Mouse (Mus musculus): ENCODE data around the gene Gm12355. TPM values are rescaled to one million over a fixed set of nuclear protein-coding genes. Genes with fewer than 3 reads are reported as not detected.

Gm12355 gene
- polyA plus RNA-seq, 1 experiment from 2014 or later, result 1.3 TPM

GRCm38 (mm10) chr11:98586087-98586891 is 39.2 kb downstream of the Gm12355 start:
- 2% methylated on average over 22 of the region's 22 CpGs for WGBS
- peaks cover 23% of the 10 kb centered on the region for H3K36me3 ChIP-seq (ENCODE audit: poor library complexity, severe bottlenecking)
- peaks cover 34% of the 10 kb centered on the region for H3K4me1 ChIP-seq
- no peaks in the 10 kb centered on the region for H3K9me3 ChIP-seq (replicated peaks)
- H3K27me3 ChIP-seq, result peaks cover 8% of the 10 kb centered on the region
- H3K4me2 ChIP-seq, result peak overlapping the region; percentile 93
- H3K4me3 ChIP-seq, result peak overlapping the region; percentile 88
- H3K27ac ChIP-seq, result peak overlapping the region; percentile 75; the same call in 1 of the 2 replicates
- H3K9ac ChIP-seq, result peak overlapping the region; percentile 86
- peak; percentile 29; the same call in 1 of the 2 replicates for ATAC-seq

- H3K36me3 ChIP-seq (ENCODE audit: poor library complexity, severe bottlenecking), result peaks cover 36% of the 10 kb centered on the region
- H3K27ac ChIP-seq, result no peak overlapping the region
- no peak overlapping the region for H3K4me3 ChIP-seq
- no peaks in the 10 kb centered on the region for H3K9me3 ChIP-seq (replicated peaks)
- H3K27me3 ChIP-seq, result peaks cover 6% of the 10 kb centered on the region
- 0 out of 2 replicates have a peak overlapping the region, but pooled peaks have one; percentile 31 for H3K9ac ChIP-seq
- H3K4me2 ChIP-seq, result 0 out of 2 replicates have a peak overlapping the region, but pooled peaks have one; percentile 93
- 89% methylated on average over 6 of the region's 6 CpGs for WGBS
- H3K4me1 ChIP-seq, result peaks cover 34% of the 10 kb centered on the region
- ATAC-seq, result no peak
Observed at GRCm38 (mm10) chr11:98584629-98585177, 40.8 kb downstream of the Gm12355 start.

GRCm38 (mm10) chr11:98584146-98584545 is 41.3 kb downstream of the Gm12355 start:
- 76% methylated on average over 1 of the region's 1 CpGs for WGBS
- no peak overlapping the region for H3K27ac ChIP-seq
- ATAC-seq, result no peak
- no peaks in the 10 kb centered on the region for H3K9me3 ChIP-seq (replicated peaks)
- peaks cover 36% of the 10 kb centered on the region for H3K36me3 ChIP-seq (ENCODE audit: poor library complexity, severe bottlenecking)
- H3K4me3 ChIP-seq, result no peak overlapping the region
- no peak overlapping the region for H3K9ac ChIP-seq
- peaks cover 2% of the 10 kb centered on the region; the same call in 1 of the 2 replicates for H3K27me3 ChIP-seq
- peaks cover 34% of the 10 kb centered on the region for H3K4me1 ChIP-seq
- H3K4me2 ChIP-seq, result no peak overlapping the region

- no peak overlapping the region for H3K4me3 ChIP-seq
- H3K9me3 ChIP-seq (replicated peaks), result no peaks in the 10 kb centered on the region
- no peak for ATAC-seq
- no peaks in the 10 kb centered on the region for H3K27me3 ChIP-seq
- peaks cover 32% of the 10 kb centered on the region for H3K4me1 ChIP-seq
- H3K4me2 ChIP-seq, result no peak overlapping the region
- no peak overlapping the region for H3K9ac ChIP-seq
- WGBS, result 29% methylated on average over 3 of the region's 3 CpGs
- H3K27ac ChIP-seq, result no peak overlapping the region
- H3K36me3 ChIP-seq (ENCODE audit: poor library complexity, severe bottlenecking), result peaks cover 36% of the 10 kb centered on the region
Observed at GRCm38 (mm10) chr11:98583571-98583970, 41.9 kb downstream of the Gm12355 start.

GRCm38 (mm10) chr11:98583265-98583552 is 42.3 kb downstream of the Gm12355 start:
- Histone ChIP-seq H3K27ac (no peak overlapping the region), H3K4me1 (peaks cover 28% of the 10 kb centered on the region), H3K9me3 (replicated peaks) (no peaks in the 10 kb centered on the region), H3K4me2 (no peak overlapping the region), H3K4me3 (no peak overlapping the region), H3K27me3 (no peaks in the 10 kb centered on the region), H3K9ac (no peak overlapping the region), H3K36me3 (ENCODE audit: poor library complexity, severe bottlenecking) (peaks cover 36% of the 10 kb centered on the region)
- ATAC-seq, result no peak
- WGBS, result 92% methylated on average over 3 of the region's 3 CpGs

- H3K4me2 ChIP-seq, result no peak overlapping the region
- H3K4me1 ChIP-seq, result peaks cover 23% of the 10 kb centered on the region
- no peak overlapping the region for H3K9ac ChIP-seq
- H3K4me3 ChIP-seq, result no peak overlapping the region
- no peak overlapping the region for H3K27ac ChIP-seq
- no peaks in the 10 kb centered on the region for H3K9me3 ChIP-seq (replicated peaks)
- 94% methylated on average over 12 of the region's 12 CpGs for WGBS
- H3K36me3 ChIP-seq (ENCODE audit: poor library complexity, severe bottlenecking), result peaks cover 36% of the 10 kb centered on the region
- ATAC-seq, result no peak
- H3K27me3 ChIP-seq, result no peaks in the 10 kb centered on the region
Observed at GRCm38 (mm10) chr11:98582551-98583264, 42.8 kb downstream of the Gm12355 start.

- H3K9me3 ChIP-seq (replicated peaks), result no peaks in the 10 kb centered on the region
- H3K27me3 ChIP-seq, result no peaks in the 10 kb centered on the region
- 84% methylated on average over 8 of the region's 8 CpGs for WGBS
- H3K36me3 ChIP-seq (ENCODE audit: poor library complexity, severe bottlenecking), result peaks cover 36% of the 10 kb centered on the region
- H3K4me3 ChIP-seq, result no peak overlapping the region
- H3K27ac ChIP-seq, result no peak overlapping the region
- H3K9ac ChIP-seq, result no peak overlapping the region
- peaks cover 19% of the 10 kb centered on the region for H3K4me1 ChIP-seq
- ATAC-seq, result no peak
- H3K4me2 ChIP-seq, result no peak overlapping the region
Observed at GRCm38 (mm10) chr11:98582030-98582388, 43.5 kb downstream of the Gm12355 start.

- Histone ChIP-seq H3K27me3 (no peaks in the 10 kb centered on the region), H3K4me1 (peaks cover 18% of the 10 kb centered on the region), H3K9ac (no peak overlapping the region), H3K4me3 (no peak overlapping the region), H3K27ac (no peak overlapping the region), H3K9me3 (replicated peaks) (no peaks in the 10 kb centered on the region), H3K4me2 (no peak overlapping the region), H3K36me3 (ENCODE audit: poor library complexity, severe bottlenecking) (peaks cover 36% of the 10 kb centered on the region)
- ATAC-seq, result no peak
- 65% methylated on average over 17 of the region's 17 CpGs for WGBS
Observed at GRCm38 (mm10) chr11:98581286-98582029, 44.0 kb downstream of the Gm12355 start.

GRCm38 (mm10) chr11:98580301-98581121 is 45.0 kb downstream of the Gm12355 start:
- 63% methylated on average over 16 of the region's 16 CpGs for WGBS
- H3K4me3 ChIP-seq, result no peak overlapping the region
- ATAC-seq, result no peak
- H3K9me3 ChIP-seq (replicated peaks), result no peaks in the 10 kb centered on the region
- peaks cover 36% of the 10 kb centered on the region for H3K36me3 ChIP-seq (ENCODE audit: poor library complexity, severe bottlenecking)
- no peak overlapping the region for H3K4me2 ChIP-seq
- H3K4me1 ChIP-seq, result peaks cover 8% of the 10 kb centered on the region
- no peaks in the 10 kb centered on the region for H3K27me3 ChIP-seq
- no peak overlapping the region for H3K27ac ChIP-seq
- H3K9ac ChIP-seq, result no peak overlapping the region

GRCm38 (mm10) chr11:98577776-98578175 is 47.7 kb downstream of the Gm12355 start:
- H3K4me1 ChIP-seq, result no peaks in the 10 kb centered on the region
- peaks cover 28% of the 10 kb centered on the region for H3K36me3 ChIP-seq (ENCODE audit: poor library complexity, severe bottlenecking)
- 91% methylated on average over 5 of the region's 5 CpGs for WGBS
- no peak for ATAC-seq
- H3K27ac ChIP-seq, result no peak overlapping the region
- H3K9ac ChIP-seq, result no peak overlapping the region
- H3K4me2 ChIP-seq, result no peak overlapping the region
- no peaks in the 10 kb centered on the region for H3K9me3 ChIP-seq (replicated peaks)
- H3K27me3 ChIP-seq, result no peaks in the 10 kb centered on the region
- H3K4me3 ChIP-seq, result no peak overlapping the region
